Mouse (Mus musculus) urinary bladder, adult 2 months (tissue): ENCODE data around the gene Pilrb2. TPM values are rescaled to one million over a fixed set of nuclear protein-coding genes. Genes with fewer than 3 reads are reported as not detected.

Source experiments
- DNase-seq: peaks from one replicate; pipeline ENCODE4 v3.0.0; 2022; ENCODE audit warnings: low spot score
- polyA plus RNA-seq: library from polyadenylated mRNA; depleted of rRNA; stranded (reverse); fragments of >200 nt; gene quantifications from 2 replicates; pipeline ENCODE4 v1.2.3, GENCODE M21; 2012; rRNA removed

The Pilrb2 gene
- polyA plus RNA-seq, 1 experiment: 4.2 TPM

- DNase-seq: no peak
Observed at GRCm38 (mm10) chr5:137833500-137833899, 38.1 kb downstream of the Pilrb2 start.

GRCm38 (mm10) chr5:137831506-137831905, 40.1 kb downstream of the Pilrb2 start:
- DNase-seq: no peak

GRCm38 (mm10) chr5:137831106-137831505, 40.5 kb downstream of the Pilrb2 start:
- no peak for DNase-seq

GRCm38 (mm10) chr5:137830238-137830637, 41.4 kb downstream of the Pilrb2 start:
- DNase-seq: no peak

- no peak for DNase-seq
Observed at GRCm38 (mm10) chr5:137828694-137829093, 42.9 kb downstream of the Pilrb2 start.

- no peak for DNase-seq
Observed at GRCm38 (mm10) chr5:137826421-137826820, 45.2 kb downstream of the Pilrb2 start.

- DNase-seq: no peak
Observed at GRCm38 (mm10) chr5:137825971-137826370, 45.6 kb downstream of the Pilrb2 start.

- no peak for DNase-seq
Observed at GRCm38 (mm10) chr5:137825030-137825429, 46.6 kb downstream of the Pilrb2 start.

GRCm38 (mm10) chr5:137823455-137824045, 48.1 kb downstream of the Pilrb2 start:
- no peak for DNase-seq

- DNase-seq: no peak
Observed at GRCm38 (mm10) chr5:137822602-137823001, 49.0 kb downstream of the Pilrb2 start.

GRCm38 (mm10) chr5:137822126-137822525, 49.5 kb downstream of the Pilrb2 start:
- DNase-seq: no peak

GRCm38 (mm10) chr5:137817466-137818222, 54.0 kb downstream of the Pilrb2 start:
- DNase-seq: no peak

Other genes with a start within 250 kb of the Pilrb2 start
- 0.81 and 0.94 TPM in 2 replicates for gene Fbxo24, start 242.8 kb downstream of the Pilrb2 start, polyA plus RNA-seq
- 17.4 and 19.6 TPM in 2 replicates for gene Lrch4, start 242.7 kb downstream of the Pilrb2 start, polyA plus RNA-seq
- 22.7 and 24.6 TPM in 2 replicates for gene Gm20605, start 242.6 kb downstream of the Pilrb2 start, polyA plus RNA-seq
- gene Sap25, start 230.5 kb downstream of the Pilrb2 start, polyA plus RNA-seq: 41.4 and 41.6 TPM in 2 replicates
- 1.2 and 1.4 TPM in 2 replicates for gene Irs3, start 226.1 kb downstream of the Pilrb2 start, polyA plus RNA-seq
- gene Agfg2, start 187.1 kb downstream of the Pilrb2 start, polyA plus RNA-seq: 24.7 and 25.4 TPM in 2 replicates
- gene Nyap1, start 130.2 kb downstream of the Pilrb2 start, polyA plus RNA-seq: 6.7 and 7.6 TPM in 2 replicates
- gene Tsc22d4, start 126.1 kb downstream of the Pilrb2 start, polyA plus RNA-seq: 68.8 and 109 TPM in 2 replicates
- 20.1 and 26.6 TPM in 2 replicates for gene Ppp1r35, start 93.0 kb downstream of the Pilrb2 start, polyA plus RNA-seq
- 33.9 and 39.3 TPM in 2 replicates for gene Mepce, start 84.2 kb downstream of the Pilrb2 start, polyA plus RNA-seq
- gene Zcwpw1, start 84.0 kb downstream of the Pilrb2 start, polyA plus RNA-seq: 3.3 and 5.0 TPM in 2 replicates
- gene Pilra, start 35.5 kb downstream of the Pilrb2 start, polyA plus RNA-seq: 26.0 and 31.2 TPM in 2 replicates
- gene Pilrb1, start 13.7 kb downstream of the Pilrb2 start, polyA plus RNA-seq: 3.6 and 5.3 TPM in 2 replicates
- 0.56 TPM in 2 replicates for gene Cyp3a13, start 49.8 kb upstream of the Pilrb2 start, polyA plus RNA-seq
- 1.0 and 1.5 TPM in 2 replicates for gene Gjc3, start 91.3 kb upstream of the Pilrb2 start, polyA plus RNA-seq
- gene Azgp1, start 109.7 kb upstream of the Pilrb2 start, polyA plus RNA-seq: 2.1 and 2.9 TPM in 2 replicates
- not detected in 2 replicates for gene Smok3a, start 149.4 kb upstream of the Pilrb2 start, polyA plus RNA-seq
- gene Smok3b, start 149.6 kb upstream of the Pilrb2 start, polyA plus RNA-seq: not detected in 2 replicates
- gene Smok3c, start 181.4 kb upstream of the Pilrb2 start, polyA plus RNA-seq: not detected in 2 replicates
- 10.2 and 13.2 TPM in 2 replicates for gene Zkscan1, start 213.3 kb upstream of the Pilrb2 start, polyA plus RNA-seq
- 21.6 and 24.9 TPM in 2 replicates for gene Zscan21, start 245.1 kb upstream of the Pilrb2 start, polyA plus RNA-seq